Mouse (Mus musculus): ENCODE measurements around the gene Gatc. TPM values are rescaled to one million over a fixed set of nuclear protein-coding genes. Genes with fewer than 3 reads are reported as not detected.
A peak's percentile ranks its signal among the peaks of the same experiment; 100 is the strongest.

The Gatc gene
- polyA plus RNA-seq, 1 experiment from 2014 or later: 34.1 TPM

GRCm38 (mm10) chr5:115355070-115355469 is 14.1 kb upstream of the Gatc start:
- DNase-seq (ENCODE audit: low spot score): no peak
- 66% methylated on average over 13 of the region's 13 CpGs for WGBS
- Histone ChIP-seq H3K27ac (no peak overlapping the region), H3K27me3 (ENCODE audit: low read depth, poor library complexity, severe bottlenecking) (no peaks in the 10 kb centered on the region), H3K9me3 (replicated peaks) (no peaks in the 10 kb centered on the region), H3K4me3 (no peak overlapping the region), H3K4me1 (peaks cover 12% of the 10 kb centered on the region), H3K36me3 (no peaks in the 10 kb centered on the region)

DNA sequence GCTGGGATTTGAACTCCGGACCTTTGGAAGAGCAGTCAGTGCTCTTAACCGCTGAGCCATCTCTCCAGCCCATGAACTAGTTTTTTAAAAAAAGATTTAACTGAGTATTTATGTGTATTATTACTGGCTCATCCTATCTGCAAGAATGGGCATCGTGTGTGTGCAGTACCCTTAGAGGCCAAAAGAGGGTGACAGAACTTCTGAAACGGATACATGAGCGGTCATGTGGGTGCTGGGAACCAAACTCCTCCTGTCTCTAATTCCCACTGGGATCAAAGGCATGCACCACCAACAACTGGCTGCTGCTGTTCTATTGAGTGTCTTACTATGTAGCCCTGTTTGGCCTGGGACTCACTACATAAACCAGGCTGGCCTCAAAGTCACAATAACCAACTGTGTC is 10.4 kb upstream of the Gatc start:
- 82% methylated on average over 5 of the region's 5 CpGs for WGBS
- no peak for DNase-seq (ENCODE audit: low spot score)
- H3K4me3 ChIP-seq: no peak overlapping the region

DNA sequence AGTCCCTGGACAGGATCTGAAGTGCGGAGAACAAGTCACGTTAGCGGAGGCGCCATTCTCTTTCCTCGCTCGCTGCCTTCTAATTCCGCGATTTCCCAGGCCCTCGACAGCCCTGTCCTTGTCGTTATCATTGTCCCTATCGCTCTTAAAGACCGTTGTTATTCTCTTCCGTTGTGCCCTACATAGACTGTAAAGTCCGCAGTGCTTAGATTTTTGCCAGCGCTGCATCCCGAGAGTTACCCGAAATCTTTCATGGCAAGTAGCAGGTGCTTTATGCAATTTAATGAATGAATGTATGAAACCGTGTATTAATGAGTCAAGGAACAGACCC is 8.2 kb upstream of the Gatc start:
- H3K4me3 ChIP-seq: peak overlapping the region; percentile 98
- 2% methylated on average over 18 of the region's 18 CpGs for WGBS
- peak overlapping the region; percentile 83 for H3K27ac ChIP-seq
- no peaks in the 10 kb centered on the region for H3K27me3 ChIP-seq (ENCODE audit: low read depth, poor library complexity, severe bottlenecking)
- H3K9me3 ChIP-seq (replicated peaks): no peaks in the 10 kb centered on the region
- H3K4me1 ChIP-seq: peaks cover 21% of the 10 kb centered on the region
- DNase-seq (ENCODE audit: low spot score): no peak
- peaks cover 31% of the 10 kb centered on the region for H3K36me3 ChIP-seq

More for the DNA sequence above, 10.4 kb upstream of the Gatc start:
- H3K36me3 ChIP-seq: peaks cover 9% of the 10 kb centered on the region
- H3K9me3 ChIP-seq (replicated peaks): no peaks in the 10 kb centered on the region
- H3K27ac ChIP-seq: no peak overlapping the region
- peaks cover 21% of the 10 kb centered on the region for H3K4me1 ChIP-seq
- H3K27me3 ChIP-seq (ENCODE audit: low read depth, poor library complexity, severe bottlenecking): no peaks in the 10 kb centered on the region

- Histone ChIP-seq H3K9me3 (replicated peaks) (no peaks in the 10 kb centered on the region), H3K36me3 (peaks cover 36% of the 10 kb centered on the region), H3K27me3 (ENCODE audit: low read depth, poor library complexity, severe bottlenecking) (no peaks in the 10 kb centered on the region), H3K4me3 (peak within 1 kb of the TSS; percentile 98), H3K4me1 (peaks cover 21% of the 10 kb centered on the region), H3K27ac (peak within 1 kb of the TSS; percentile 83)
- under 1% methylated on average over 74 of the region's 74 CpGs for WGBS
- DNase-seq (ENCODE audit: low spot score): peak; percentile 100
Measured at GRCm38 (mm10) chr5:115348546-115349224, 7.7 kb upstream of the Gatc start, which contains the start of gene Cox6a1. Cox6a1 (minus strand) TSS chr5:115348981.

- Histone ChIP-seq H3K27me3 (ENCODE audit: low read depth, poor library complexity, severe bottlenecking) (no peaks in the 10 kb centered on the region), H3K4me3 (peak overlapping the region; percentile 98), H3K9me3 (replicated peaks) (no peaks in the 10 kb centered on the region), H3K36me3 (peaks cover 47% of the 10 kb centered on the region), H3K27ac (no peak overlapping the region), H3K4me1 (peaks cover 21% of the 10 kb centered on the region)
- WGBS: 4% methylated on average over 5 of the region's 5 CpGs
- DNase-seq (ENCODE audit: low spot score): peak; percentile 84
Measured at GRCm38 (mm10) chr5:115347564-115347963, 6.6 kb upstream of the Gatc start.

GRCm38 (mm10) chr5:115341314-115342165 is 562 bp upstream of the Gatc start:
- peak overlapping the region; percentile 94 for H3K4me3 ChIP-seq
- peak overlapping the region; percentile 92 for H3K27ac ChIP-seq
- 13% methylated on average over 36 of the region's 36 CpGs for WGBS
- H3K4me1 ChIP-seq: peaks cover 27% of the 10 kb centered on the region
- no peaks in the 10 kb centered on the region for H3K9me3 ChIP-seq (replicated peaks)
- peaks cover 62% of the 10 kb centered on the region for H3K36me3 ChIP-seq
- no peaks in the 10 kb centered on the region for H3K27me3 ChIP-seq (ENCODE audit: low read depth, poor library complexity, severe bottlenecking)
- DNase-seq (ENCODE audit: low spot score): no peak

DNA sequence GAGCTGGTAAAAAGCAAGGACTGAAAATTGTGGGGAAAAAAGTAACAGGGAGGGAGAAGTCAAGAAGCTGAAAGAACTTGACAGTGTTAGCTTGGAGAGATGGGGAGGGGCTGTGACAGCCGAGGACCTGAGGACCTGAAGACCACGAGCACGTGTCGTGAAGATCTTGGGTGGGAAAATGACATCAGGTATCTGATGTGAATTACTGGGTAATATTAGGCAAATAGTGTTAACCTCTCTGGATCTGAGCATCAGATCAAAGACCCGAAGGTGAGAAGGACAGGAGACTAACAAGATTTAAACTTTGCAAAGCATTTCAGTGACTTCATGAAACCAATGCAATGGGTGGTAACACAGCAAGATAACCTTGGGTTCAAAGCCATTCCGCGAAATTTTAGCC is 971 bp downstream of the Gatc start:
- Histone ChIP-seq H3K9me3 (replicated peaks) (no peaks in the 10 kb centered on the region), H3K4me1 (peaks cover 27% of the 10 kb centered on the region), H3K36me3 (peaks cover 62% of the 10 kb centered on the region), H3K4me3 (peak overlapping the region; percentile 94), H3K27me3 (ENCODE audit: low read depth, poor library complexity, severe bottlenecking) (no peaks in the 10 kb centered on the region), H3K27ac (no peak overlapping the region)
- no peak for DNase-seq (ENCODE audit: low spot score)
- WGBS: 34% methylated on average over 7 of the region's 7 CpGs

DNA sequence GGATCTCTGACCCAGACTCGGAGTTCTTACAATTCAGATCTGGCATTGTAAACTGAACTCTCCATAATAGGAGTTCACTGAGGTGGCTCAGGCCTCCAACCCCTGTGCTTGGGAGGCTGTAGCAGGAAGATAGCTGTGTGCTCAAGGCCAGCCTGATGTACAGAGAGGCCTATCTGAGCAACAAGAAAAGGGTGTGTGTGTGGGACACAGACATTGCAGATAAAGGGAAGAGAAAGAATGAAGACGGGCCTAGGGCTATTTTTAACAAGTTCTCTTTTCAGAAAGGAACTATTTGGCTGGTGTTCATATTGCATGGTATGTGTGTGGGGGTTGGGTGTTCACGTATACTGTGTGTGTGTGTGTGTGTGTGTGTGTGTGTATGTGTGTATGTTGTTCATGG is 7.4 kb downstream of the Gatc start:
- DNase-seq (ENCODE audit: low spot score): no peak
- 91% methylated on average over 3 of the region's 3 CpGs for WGBS
- no peak overlapping the region for H3K4me3 ChIP-seq
- H3K9me3 ChIP-seq (replicated peaks): no peaks in the 10 kb centered on the region
- no peak overlapping the region for H3K27ac ChIP-seq
- no peaks in the 10 kb centered on the region for H3K27me3 ChIP-seq (ENCODE audit: low read depth, poor library complexity, severe bottlenecking)
- H3K36me3 ChIP-seq: peaks cover 92% of the 10 kb centered on the region
- peaks cover 9% of the 10 kb centered on the region for H3K4me1 ChIP-seq

GRCm38 (mm10) chr5:115330955-115331354 is 10.0 kb downstream of the Gatc start:
- Histone ChIP-seq H3K27me3 (ENCODE audit: low read depth, poor library complexity, severe bottlenecking) (no peaks in the 10 kb centered on the region), H3K36me3 (peaks cover 72% of the 10 kb centered on the region), H3K4me1 (peaks cover 18% of the 10 kb centered on the region), H3K9me3 (replicated peaks) (no peaks in the 10 kb centered on the region), H3K27ac (no peak overlapping the region), H3K4me3 (no peak overlapping the region)
- DNase-seq (ENCODE audit: low spot score): no peak
- 93% methylated on average over 9 of the region's 9 CpGs for WGBS

GRCm38 (mm10) chr5:115327610-115328548 is 13.1 kb downstream of the Gatc start:
- peak; percentile 73 for DNase-seq (ENCODE audit: low spot score)
- 2% methylated on average over 54 of the region's 55 CpGs for WGBS
- Histone ChIP-seq H3K4me1 (peaks cover 22% of the 10 kb centered on the region), H3K9me3 (replicated peaks) (no peaks in the 10 kb centered on the region), H3K27ac (peak overlapping the region; percentile 98), H3K4me3 (peak overlapping the region; percentile 84), H3K36me3 (peaks cover 41% of the 10 kb centered on the region), H3K27me3 (ENCODE audit: low read depth, poor library complexity, severe bottlenecking) (no peaks in the 10 kb centered on the region)

- peaks cover 33% of the 10 kb centered on the region for H3K36me3 ChIP-seq
- DNase-seq (ENCODE audit: low spot score): peak; percentile 99
- peaks cover 22% of the 10 kb centered on the region for H3K4me1 ChIP-seq
- no peaks in the 10 kb centered on the region for H3K9me3 ChIP-seq (replicated peaks)
- WGBS: under 1% methylated on average over 92 of the region's 97 CpGs
- H3K4me3 ChIP-seq: peak within 1 kb of the TSS; percentile 84
- peak within 1 kb of the TSS; percentile 98 for H3K27ac ChIP-seq
- no peaks in the 10 kb centered on the region for H3K27me3 ChIP-seq (ENCODE audit: low read depth, poor library complexity, severe bottlenecking)
Measured at GRCm38 (mm10) chr5:115326875-115327609, 13.9 kb downstream of the Gatc start, which contains the start of gene Srsf9. Srsf9 (plus strand) TSS chr5:115327177.

DNA sequence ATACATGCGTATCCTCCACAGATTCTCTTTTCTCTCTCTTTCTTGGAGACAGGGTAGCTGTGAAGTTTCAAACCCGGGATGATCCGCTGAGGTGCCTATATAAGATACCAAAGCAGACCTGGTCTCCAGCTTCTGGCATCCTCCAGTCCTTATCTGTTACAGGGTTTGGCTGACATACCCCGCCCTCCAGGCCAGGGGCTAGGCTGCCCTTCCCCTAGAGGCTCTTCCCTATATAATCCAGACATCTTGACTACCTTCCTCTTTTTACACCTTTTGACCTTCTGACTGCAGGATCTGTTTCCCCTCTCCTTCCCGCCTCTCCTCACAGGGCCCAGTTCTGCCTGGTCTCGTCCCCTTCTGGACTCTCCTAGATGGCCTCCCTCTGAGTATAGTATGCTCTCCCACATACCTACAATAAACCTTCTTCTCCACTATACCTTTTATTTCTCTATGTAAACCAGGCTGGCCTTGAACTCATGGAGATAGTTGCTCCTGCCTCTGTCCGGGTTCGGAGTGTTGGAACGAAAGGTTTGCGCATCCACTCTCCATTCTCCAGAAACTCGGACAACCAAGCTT is 14.6 kb downstream of the Gatc start:
- H3K27ac ChIP-seq: peak overlapping the region; percentile 98
- no peaks in the 10 kb centered on the region for H3K27me3 ChIP-seq (ENCODE audit: low read depth, poor library complexity, severe bottlenecking)
- H3K36me3 ChIP-seq: peaks cover 26% of the 10 kb centered on the region
- H3K4me3 ChIP-seq: peak overlapping the region; percentile 84
- peaks cover 22% of the 10 kb centered on the region for H3K4me1 ChIP-seq
- no peaks in the 10 kb centered on the region for H3K9me3 ChIP-seq (replicated peaks)
- peak; percentile 39 for DNase-seq (ENCODE audit: low spot score)
- 29% methylated on average over 11 of the region's 11 CpGs for WGBS

All from limb, embryonic 10.5 days (tissue).